Mouse (Mus musculus) bone marrow macrophage, adult 2 months (primary cell): ENCODE measurements at regions not wholly inside any gene's neighbourhood (a gene's known extent, or its start where the extent isn't known, plus 50 kb on each side); places are given as distances from the start of the nearest gene placed in this dataset.

ENCODE experiments used
- H3K27ac ChIP-seq: 2 replicates; pipeline ENCODE4 v1.5.1; 2012; ENCODE audit warnings: low read depth, low read length; ENCODE audit not compliant: insufficient read depth
- H3K4me1 ChIP-seq: 2 replicates; pipeline ENCODE4 v1.6.1; 2012; ENCODE audit warnings: low read length; ENCODE audit not compliant: control insufficient read depth, insufficient read depth
- H3K4me3 ChIP-seq: 2 replicates; pipeline ENCODE4 v1.5.1; 2012; ENCODE audit warnings: mild to moderate bottlenecking, low read length, moderate library complexity; ENCODE audit not compliant: insufficient read depth
- CTCF ChIP-seq: IDR thresholded peaks from 2 replicates; pipeline ENCODE4 v1.5.1; 2012; ENCODE audit warnings: low read depth, mild to moderate bottlenecking, low read length, moderate library complexity
- POLR2A ChIP-seq: IDR thresholded peaks from 2 replicates; pipeline ENCODE4 v1.6.1; 2012; ENCODE audit warnings: mild to moderate bottlenecking, low read depth, low read length, borderline replicate concordance

DNA sequence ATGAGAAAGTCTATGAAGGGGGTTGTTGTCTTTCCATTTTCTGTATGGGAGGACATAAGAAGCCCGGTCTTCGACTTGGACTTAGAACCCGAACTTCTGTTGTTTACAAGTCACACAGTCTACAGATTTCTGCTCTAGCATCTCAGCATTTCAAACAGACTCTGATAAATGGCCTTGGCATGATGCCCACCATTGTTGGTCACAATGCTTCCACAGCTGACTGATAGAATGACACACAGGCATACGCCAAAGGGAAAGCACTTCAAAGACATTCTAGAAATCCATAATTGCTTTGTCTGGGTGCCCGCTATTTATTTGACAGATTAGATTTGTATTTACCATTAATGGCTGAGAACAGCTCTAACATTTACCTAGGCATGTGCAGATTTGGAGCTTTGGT is 326.2 kb upstream of the Tnp1 start:
- Histone ChIP-seq H3K4me1 (no peaks in the 10 kb centered on the region), H3K27ac (no peak overlapping the region), H3K4me3 (no peak overlapping the region)
- no peak for TF ChIP-seq CTCF
- TF ChIP-seq POLR2A, result no peak

DNA sequence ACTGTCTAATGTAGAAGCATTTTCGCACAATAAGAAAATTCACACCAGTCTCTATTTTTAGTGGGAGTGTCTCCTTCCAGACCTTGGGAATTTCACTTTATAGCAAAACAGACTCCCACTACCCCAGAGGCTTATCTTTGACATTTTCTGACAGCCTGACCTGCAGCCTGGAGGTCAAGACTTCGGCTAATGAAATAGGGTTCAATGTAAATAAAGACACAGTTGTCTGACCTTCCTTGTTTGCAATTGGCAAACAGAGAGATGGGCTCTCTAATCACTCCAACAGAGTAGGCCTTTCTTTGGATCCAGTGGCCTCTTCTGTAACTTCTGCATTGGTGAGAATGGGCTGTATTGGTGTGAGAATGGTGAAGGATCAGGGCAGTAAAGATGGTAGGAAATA is 321.7 kb upstream of the Tnp1 start:
- no peak overlapping the region for H3K4me3 ChIP-seq
- no peak overlapping the region for H3K27ac ChIP-seq
- TF ChIP-seq POLR2A (no peak), CTCF (no peak)
- no peaks in the 10 kb centered on the region for H3K4me1 ChIP-seq

DNA sequence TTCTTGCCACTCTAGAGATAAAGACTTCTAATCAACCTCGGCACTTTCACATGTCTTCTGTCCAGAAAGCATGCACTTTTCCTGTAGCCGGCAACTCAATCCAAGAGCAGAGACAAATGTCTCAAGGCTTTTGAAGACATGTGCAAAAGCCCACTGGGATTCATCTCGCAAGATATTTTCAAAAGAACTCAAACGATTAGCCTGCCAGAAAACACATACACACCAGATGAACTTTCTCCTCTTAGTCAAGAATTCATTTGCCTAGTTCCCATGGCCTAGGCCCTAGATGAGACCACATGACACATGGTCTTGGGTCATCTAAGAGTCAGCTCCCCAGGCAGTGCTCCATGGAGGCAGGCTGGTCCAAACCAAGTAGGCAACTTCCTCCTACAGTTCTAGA is 293.8 kb upstream of the Tnp1 start:
- Histone ChIP-seq H3K27ac (no peak overlapping the region), H3K4me3 (no peak overlapping the region), H3K4me1 (no peaks in the 10 kb centered on the region)
- TF ChIP-seq CTCF, result no peak
- no peak for TF ChIP-seq POLR2A

DNA sequence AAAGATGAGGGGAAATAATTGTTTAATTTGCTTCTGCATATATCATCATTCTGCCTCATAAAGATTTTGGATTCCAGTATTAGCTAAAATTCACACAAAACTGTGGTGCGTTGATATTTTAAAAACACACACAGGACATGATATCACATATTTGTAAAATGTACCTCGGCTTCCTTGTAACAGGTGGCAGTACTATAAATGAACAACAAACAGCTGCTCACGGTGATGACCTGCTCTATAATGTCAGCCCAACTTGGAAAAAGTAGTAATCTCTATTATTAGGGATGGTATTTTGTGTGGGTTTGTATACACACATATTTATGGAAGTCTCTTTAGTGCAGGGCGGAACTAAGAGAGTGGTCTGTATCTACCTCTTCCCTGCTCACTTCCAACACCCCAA is 292.7 kb upstream of the Tnp1 start:
- Histone ChIP-seq H3K4me1 (no peaks in the 10 kb centered on the region), H3K27ac (no peak overlapping the region), H3K4me3 (no peak overlapping the region)
- no peak for TF ChIP-seq POLR2A
- no peak for TF ChIP-seq CTCF

DNA sequence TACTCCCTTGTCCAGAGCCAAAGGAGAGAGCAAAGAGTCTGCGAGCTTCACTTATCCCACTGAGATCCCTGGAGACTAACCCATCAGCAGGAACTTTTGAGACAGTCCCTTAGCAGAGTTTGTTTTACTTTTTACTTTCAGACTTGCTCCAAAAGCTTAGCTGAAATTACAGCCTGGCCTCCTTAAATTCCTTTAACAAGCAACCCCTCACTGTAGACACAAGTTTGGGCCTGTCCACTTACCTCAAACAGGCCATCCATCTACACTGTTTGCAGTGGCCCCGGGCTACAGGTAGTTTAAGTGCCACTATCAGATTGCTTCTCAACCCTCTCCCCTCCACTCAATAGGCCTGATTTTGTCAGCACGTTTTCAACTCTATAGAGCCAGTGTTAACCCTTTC is 291.5 kb upstream of the Tnp1 start:
- no peak overlapping the region for H3K4me3 ChIP-seq
- H3K27ac ChIP-seq, result no peak overlapping the region
- no peaks in the 10 kb centered on the region for H3K4me1 ChIP-seq
- no peak for TF ChIP-seq POLR2A
- TF ChIP-seq CTCF, result no peak

DNA sequence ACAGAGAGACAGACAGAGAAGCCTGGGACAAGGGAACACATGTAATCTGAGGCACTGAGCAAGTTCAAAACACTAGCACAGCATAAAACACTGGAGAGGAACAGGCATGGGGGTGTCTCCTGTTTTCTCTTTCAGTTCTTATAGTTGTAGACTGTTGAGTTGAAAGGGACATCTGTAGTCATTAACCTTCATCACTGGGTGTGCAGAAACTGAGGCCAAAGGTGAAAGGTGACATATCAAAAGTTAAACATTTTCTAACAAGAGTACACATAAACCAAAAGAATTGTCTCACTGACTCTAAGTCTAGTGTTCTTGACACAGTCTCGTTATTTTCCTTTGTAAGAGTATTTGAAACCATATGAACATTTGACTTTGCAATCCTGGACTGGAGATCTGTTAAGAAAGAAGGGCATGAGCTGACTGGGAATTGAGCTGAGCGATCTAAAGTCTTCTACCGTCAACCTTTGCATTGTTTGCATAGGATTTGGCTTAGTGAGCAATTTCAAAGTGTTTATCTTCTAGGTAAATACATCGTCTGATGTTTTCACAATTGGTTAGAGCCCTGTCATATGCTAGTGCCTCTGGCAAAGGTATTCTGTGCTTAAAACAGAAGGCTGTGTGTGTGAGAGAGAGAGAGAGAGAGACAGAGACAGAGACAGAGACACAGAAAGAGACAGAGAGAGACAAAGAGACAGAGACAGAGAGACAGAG is 284.4 kb upstream of the Tnp1 start:
- Histone ChIP-seq H3K4me3 (no peak overlapping the region), H3K27ac (no peak overlapping the region), H3K4me1 (no peaks in the 10 kb centered on the region)
- TF ChIP-seq CTCF (no peak), POLR2A (no peak)

DNA sequence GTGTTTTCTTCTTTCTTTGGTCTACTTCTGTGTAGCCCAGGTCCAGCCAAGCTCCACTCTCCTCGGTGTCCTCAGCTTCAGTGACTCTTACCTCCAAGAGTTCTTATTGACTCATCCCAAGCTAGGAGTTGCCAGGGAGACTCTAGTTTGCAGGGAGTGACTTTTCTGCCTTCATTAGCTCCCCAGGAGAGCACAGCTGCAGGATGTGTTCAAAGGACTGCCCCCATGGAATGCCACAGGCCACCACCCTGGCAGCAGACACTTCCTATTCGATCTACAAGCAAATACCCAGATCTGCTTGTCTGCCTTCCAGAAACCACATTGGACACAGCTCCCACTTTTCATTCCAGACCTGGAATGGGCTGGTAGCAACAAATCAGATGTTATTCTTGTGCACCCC is 269.6 kb upstream of the Tnp1 start:
- H3K27ac ChIP-seq, result no peak overlapping the region
- TF ChIP-seq POLR2A, result no peak
- TF ChIP-seq CTCF, result no peak

DNA sequence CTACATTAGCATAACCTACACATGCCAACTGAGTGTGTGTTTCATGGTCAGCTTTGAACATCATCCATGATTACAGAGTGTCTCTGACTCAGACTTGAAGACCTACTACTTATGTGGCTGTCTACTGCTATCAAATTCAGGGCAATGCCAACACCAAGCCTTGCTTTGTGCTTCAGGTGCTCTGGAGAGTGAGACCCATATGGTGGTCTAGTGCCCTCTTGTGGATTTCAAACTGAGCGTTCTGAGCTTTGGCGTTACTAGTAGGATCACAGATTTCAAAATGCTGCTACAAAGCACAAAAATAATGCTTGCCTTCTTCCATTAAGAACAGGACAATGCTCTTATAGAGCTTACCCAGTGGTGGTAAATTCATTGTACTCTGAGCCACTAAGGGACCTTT is 258.8 kb upstream of the Tnp1 start:
- H3K27ac ChIP-seq, result no peak overlapping the region
- H3K4me3 ChIP-seq, result no peak overlapping the region
- H3K4me1 ChIP-seq, result no peaks in the 10 kb centered on the region
- TF ChIP-seq CTCF (no peak), POLR2A (no peak)

More for the DNA sequence above, 269.6 kb upstream of the Tnp1 start:
- Histone ChIP-seq H3K4me1 (no peaks in the 10 kb centered on the region), H3K4me3 (no peak overlapping the region)

DNA sequence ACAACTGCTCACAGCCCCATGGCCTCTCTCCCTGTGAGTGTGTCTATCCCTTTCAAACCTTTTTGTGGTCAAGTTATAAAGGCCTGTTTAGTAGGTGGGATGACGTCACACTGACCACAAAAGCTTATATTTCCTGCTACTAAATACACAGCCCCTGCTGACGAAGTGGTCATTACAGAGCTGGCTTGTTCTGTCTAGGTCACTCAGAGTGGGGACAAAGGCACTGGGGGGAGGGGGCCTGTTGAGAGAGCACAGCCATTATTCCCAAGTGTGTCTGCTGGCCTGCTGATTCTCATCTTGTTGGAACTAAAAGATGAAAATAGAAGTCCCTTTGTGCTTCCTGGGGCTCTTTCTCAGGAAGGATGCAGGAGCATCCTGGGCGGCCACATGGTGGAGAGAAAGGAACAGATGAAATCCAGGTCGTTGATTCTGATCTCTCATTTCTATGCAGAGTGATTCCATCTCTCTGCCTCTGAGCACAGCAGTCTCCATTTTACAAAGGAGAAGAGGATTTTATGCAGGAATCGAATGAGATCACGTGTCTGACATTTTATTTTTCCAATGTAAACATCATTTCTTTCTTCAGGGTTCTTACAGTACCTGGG is 255.2 kb upstream of the Tnp1 start:
- Histone ChIP-seq H3K4me3 (no peak overlapping the region), H3K27ac (no peak overlapping the region), H3K4me1 (no peaks in the 10 kb centered on the region)
- TF ChIP-seq CTCF, result no peak
- no peak for TF ChIP-seq POLR2A

DNA sequence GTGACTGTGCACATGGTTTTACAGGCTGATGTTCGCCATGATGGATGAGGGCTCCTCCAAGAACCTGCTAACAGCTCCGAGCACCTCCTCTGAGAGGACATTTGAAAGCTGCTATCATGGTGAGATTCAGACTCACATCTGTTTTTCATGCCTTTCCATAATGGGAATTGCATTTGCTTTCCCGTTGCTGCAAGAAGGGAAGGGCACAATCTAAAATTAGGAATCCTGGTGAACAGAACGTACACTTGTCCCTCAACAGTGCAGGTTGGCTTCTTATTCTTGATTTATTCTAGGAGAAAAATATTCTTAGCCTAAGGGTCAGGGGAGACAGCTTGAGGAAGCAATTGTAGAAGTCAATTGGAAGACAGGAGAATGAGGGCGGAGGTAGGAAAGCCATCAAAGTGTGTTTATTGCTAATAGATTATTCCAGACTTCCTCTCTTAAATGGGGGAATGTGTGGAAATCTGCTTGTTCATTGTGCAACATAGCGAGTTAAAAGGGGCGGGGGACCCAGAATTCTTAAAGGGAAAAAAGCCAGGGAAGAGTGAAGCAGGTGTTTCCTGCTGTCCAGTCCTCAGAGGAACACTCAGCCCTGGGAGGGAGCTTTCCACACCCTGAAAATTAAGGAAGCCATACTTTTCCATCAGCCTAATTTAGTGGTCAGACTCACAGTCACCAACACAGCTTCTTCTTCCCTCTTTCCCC is 253.5 kb upstream of the Tnp1 start:
- no peak overlapping the region for H3K4me3 ChIP-seq
- H3K4me1 ChIP-seq, result no peaks in the 10 kb centered on the region
- TF ChIP-seq POLR2A, result no peak
- TF ChIP-seq CTCF, result no peak
- no peak overlapping the region for H3K27ac ChIP-seq
